Mouse (Mus musculus): ENCODE data around the gene As3mt.

The As3mt gene

DNA sequence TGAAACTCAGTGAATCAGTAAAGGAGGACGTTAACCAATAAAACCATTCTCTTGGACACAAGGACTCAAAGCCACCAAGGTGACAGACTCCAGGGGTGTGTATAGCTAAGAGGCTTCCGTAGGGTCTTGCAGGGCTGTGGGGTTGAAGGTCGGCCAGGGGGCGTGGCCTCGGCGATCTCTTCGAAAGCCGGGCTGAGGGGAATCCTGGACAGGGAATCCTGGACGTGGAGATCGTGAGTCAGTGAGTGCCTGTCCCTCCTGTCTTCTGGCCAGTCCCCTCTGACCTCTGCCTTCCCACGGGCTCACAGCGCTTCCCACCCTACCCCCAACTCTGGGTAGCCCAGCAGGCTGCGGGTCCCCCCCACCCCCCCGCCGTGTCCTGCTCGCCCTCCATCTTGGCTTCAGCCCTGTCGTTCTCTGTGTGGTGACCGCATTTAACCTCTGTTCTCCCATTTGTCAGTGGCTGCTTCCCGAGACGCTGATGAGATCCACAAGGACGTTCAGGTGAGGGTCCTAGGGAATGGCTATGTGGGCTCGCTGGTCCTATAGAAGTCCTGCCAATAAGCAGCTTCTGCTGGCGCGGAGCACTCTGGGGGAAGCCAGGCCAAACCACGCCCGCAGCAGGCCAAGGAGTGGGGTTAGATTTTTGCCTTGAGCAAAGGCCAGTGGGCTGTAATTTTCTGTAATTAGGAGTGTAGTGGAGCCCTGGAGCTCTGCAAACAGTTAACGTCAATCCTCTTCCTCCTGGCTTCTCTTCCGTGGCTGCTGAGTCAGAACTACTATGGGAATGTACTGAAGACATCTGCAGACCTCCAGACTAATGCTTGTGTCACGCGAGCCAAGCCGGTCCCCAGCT, at the start of gene As3mt:
Gene As3mt (plus strand): TSS at position 163 of the 856 bp plus-strand sequence.
- DNase-seq, result peak; percentile 90 to 94

GRCm38 (mm10) chr19:46658348-46658747, 48.9 kb upstream of the As3mt start:
- no peak for DNase-seq

DNA sequence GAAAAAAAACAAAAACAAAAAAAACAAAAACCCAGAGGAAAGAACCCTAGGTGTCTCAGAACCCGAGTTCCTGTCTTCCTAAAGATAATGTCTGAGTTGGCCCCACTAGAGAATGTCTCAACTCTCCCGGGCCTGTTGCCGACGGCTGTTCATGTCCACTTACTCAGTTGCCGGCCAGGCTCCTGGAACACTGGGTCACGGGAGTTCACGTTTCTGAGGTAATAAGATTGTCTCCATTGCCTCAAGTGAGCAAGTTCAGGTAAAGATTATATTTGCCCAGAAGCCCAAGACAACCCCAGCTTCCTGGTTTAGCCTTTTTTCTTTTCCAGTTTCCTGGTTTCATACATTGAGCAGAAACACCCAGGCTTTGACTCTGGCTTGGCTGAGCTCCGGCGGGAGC, 48.4 kb upstream of the As3mt start:
- DNase-seq, result peak in 1 of 2 experiments; percentile 76

DNA sequence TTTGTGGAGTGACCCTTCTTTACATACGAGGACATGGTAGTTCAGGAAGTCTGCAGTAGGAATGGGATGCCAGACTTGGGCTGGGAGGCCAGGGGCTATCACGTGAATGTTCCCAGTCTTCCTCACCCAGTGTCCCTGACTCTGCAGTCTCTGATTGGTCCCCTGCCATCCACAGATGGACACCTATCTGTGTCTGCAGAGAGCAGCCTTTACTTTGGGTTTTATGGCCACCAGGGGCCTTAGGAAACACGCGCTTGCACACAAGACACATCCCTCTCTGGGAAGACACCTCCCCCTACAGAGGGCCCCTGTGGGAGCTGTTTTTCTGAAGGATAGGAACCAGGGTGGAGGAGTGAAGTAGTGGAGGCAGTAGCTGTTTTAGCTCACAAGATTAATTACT, 45.7 kb upstream of the As3mt start:
- no peak for DNase-seq

DNA sequence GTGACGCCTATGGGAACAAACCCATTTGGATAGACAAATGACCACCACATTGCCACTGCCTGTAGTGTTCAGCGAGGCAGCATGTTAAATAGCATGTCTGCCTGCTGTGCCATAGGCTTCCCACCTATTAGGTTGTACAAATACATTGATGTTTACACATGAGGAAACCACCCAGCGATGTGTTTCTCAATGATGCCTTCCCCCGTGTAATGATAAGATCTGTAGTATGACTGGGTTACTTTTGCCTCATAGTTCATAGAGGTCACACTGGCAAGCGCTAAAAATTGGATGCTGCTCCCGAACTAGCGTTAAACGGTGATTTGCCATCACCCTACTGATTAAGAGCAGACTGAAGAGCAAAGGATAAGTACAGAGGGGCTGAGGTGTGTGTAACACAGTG, 45.0 kb upstream of the As3mt start:
- DNase-seq, result no peak

- DNase-seq, result no peak
Measured at GRCm38 (mm10) chr19:46662784-46663183, 44.5 kb upstream of the As3mt start.

GRCm38 (mm10) chr19:46665474-46665873, 41.8 kb upstream of the As3mt start:
- no peak for DNase-seq

DNA sequence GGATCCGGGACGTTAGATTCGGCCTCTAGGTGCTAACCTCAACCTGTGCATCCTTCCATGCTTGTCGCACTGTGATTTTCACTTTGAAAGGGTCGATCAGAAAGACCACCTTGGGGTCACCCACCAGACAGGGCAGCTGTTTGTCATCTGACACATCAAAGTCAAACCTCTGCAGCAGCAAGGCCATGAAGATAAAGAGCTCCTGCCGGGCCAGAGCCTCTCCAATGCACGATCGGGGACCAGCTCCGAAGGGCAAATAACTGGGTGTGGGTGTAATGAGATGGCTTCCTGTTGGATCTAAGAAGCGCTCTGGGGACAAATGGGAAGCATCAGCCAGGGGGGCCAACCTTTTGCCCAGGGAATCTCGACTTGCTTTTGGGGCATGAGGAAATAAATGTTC, 40.0 kb upstream of the As3mt start:
- DNase-seq, result no peak

- no peak for DNase-seq
Measured at GRCm38 (mm10) chr19:46668263-46668662, 39.0 kb upstream of the As3mt start.

DNA sequence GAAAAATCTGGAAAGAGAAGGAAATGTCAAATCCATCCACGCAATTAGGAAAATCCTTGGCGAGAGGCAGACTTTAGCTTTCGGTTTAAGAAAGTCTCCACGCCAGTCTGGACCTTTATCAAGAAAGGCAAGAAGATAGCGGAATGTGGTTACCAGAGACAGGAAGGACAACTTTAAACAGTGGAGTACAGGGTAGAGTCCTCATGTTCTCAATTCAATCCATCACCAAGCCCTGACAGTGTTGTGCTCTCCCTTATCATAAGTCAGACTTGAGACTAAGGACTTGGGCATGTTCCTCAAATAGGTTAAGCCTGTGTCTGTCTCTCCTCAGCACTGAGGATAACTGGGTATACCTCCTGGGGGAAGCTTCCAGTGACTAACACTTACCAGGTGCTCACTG, 37.5 kb upstream of the As3mt start:
- no peak for DNase-seq

GRCm38 (mm10) chr19:46670691-46671090, 36.6 kb upstream of the As3mt start:
- DNase-seq, result peak; percentile 67 to 71

DNA sequence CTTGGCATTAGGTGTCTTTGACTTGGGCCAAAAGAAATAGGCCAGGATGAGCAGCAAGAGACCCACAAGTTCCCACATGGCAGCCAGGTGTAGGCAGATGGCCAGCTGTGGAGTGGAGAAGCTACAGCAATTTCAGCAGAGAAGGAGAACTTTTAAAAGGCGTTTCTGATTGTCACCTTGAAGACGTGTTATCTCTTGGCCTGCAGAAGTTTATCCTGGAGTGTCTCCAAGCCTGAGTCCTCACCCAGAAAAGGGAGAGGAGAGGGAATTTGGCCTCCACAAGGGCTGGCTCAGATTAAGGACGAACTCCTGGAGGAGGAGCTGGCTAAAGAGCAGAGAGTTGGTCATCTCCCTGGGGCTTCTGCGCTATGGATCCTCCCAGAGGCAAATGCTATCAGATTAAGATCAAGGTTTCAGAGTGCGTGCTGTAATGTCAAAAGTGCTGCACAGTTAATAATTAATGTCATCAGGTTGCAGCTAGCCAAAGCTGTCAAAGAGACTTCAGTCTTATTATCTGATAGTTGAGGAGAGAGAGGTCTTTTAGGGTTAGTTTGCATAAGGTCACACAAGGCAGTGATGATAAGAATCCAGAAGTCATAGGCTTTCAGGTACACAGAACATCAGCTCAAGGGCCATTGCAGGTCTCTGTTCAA, 34.4 kb upstream of the As3mt start, which contains the start of gene Cyp17a1:
Gene Cyp17a1 (minus strand): TSS at position 407 of the 653 bp plus-strand sequence.
- DNase-seq, result no peak

DNA sequence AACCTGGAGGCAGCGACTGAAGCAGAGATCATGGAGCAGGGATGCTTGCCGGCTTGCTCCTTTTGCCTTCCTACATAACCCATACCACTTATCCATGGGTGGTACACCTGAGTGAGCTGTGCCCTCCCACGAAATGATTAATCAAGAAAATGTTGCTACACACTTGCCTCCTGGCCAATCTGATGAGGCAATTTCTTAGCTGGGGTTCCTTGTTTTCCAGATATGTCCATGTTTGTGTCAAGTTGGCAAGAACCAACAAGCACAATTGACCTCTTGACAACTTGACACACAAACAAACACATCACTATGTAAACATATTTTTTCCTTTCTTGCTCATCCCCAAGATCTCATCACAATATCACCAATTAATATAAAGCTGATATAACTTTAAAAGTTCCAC, 31.6 kb upstream of the As3mt start:
- DNase-seq, result no peak

- no peak for DNase-seq
Measured at GRCm38 (mm10) chr19:46679720-46680383, 27.4 kb upstream of the As3mt start.

DNA sequence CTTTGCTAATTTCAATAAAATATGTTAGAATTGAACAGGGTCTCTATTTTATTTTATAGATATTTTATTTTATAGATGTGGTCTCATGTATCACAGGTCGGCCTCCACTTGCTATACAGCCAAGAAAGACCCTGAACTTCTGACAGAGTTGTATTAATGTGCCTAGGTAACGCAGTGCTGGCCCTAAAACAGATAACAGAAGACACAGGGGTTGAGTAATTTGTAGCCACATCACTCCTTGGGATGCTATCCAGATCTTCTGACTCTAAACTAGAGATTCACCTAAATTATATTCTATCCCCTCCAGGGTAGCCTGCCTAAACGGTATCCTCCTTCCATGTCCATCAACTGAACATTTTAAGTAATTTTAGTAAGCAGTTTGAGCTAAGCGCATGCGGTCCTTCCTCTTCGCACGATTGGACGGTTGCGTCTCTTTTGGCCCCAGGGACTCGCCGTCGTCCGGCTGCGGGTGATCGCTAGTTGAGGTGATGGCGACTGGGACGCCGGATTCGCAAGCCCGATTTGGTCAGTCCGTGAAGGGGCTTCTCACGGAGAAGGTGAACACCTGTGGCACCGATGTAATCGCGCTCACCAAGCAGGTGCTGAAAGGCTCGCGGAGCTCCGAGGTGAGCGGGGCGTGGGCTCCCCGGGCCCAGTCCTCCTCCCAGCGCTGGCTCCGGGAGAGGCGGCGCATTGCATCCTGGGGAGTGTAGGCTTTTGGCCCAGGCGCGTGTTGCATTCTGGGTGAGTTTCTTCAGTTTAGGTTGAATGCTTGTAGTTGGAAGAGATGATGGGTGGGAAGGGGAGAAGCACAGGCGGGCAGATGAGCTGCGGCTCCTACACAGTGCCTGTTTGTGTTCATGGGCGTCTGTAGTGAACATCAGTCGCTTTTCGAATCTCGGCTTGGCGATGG, 17.5 kb upstream of the As3mt start, which contains the start of gene Borcs7:
Gene Borcs7 (plus strand): TSS at position 447 of the 913 bp plus-strand sequence.
- peak; percentile 88 to 95 for DNase-seq

- no peak for DNase-seq
Measured at GRCm38 (mm10) chr19:46690387-46690786, 16.9 kb upstream of the As3mt start.

DNA sequence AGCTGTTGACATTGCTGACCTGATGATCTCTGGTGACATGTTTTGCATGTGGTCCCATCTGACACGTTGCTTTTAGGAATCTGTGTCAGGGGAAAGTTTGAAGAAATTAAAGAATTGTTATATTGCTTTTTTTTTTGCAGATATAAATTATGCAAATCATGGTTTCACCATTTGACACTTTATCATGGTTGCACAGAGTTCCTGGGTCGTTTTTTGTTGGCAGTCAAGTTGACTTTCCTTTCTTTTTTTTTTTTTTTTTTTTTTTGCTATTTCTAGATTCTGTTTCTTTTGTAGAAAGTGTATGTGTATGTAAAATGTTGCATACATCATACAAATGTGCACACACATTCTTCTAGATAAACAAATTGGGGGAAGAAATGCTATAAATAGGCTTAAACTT, 16.2 kb upstream of the As3mt start:
- no peak for DNase-seq

- DNase-seq, result no peak
Measured at GRCm38 (mm10) chr19:46693146-46693545, 14.1 kb upstream of the As3mt start.

DNA sequence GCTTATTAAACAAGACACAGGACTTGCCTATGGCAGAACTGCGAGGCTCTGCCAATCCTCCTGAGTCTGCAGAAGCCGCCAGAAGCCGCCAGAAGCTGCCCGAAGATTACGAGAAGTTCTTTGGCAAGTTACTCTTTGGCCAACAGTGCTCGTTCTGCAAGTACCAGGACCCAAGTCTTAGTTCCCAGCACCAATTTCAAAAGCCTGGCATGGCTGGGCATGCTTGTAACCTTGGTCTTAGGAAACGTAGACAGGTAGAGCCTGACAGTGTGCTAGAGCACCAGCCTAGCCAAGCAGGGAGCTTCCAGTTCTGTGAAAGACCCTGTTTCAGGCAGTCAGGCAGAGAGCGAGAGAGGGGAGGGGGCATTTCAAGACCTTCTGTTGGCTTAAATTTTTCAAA, 10.8 kb upstream of the As3mt start:
- DNase-seq, result no peak

- DNase-seq, result no peak
Measured at GRCm38 (mm10) chr19:46696943-46697342, 10.3 kb upstream of the As3mt start.

GRCm38 (mm10) chr19:46697840-46698517, 9.3 kb upstream of the As3mt start:
- no peak for DNase-seq

GRCm38 (mm10) chr19:46699011-46699481, 8.2 kb upstream of the As3mt start:
- DNase-seq, result no peak

Data from kidney, postnatal 25 days (tissue).